Mouse (Mus musculus) induced T-regulatory cell, adult 2 months (primary cell): ENCODE results near the gene 1110002E22Rik.

Experiments
- DNase-seq: peaks from one replicate; pipeline ENCODE4 v3.0.0-alpha.2; 2012; ENCODE audit warnings: low read depth

Gene 1110002E22Rik

DNA sequence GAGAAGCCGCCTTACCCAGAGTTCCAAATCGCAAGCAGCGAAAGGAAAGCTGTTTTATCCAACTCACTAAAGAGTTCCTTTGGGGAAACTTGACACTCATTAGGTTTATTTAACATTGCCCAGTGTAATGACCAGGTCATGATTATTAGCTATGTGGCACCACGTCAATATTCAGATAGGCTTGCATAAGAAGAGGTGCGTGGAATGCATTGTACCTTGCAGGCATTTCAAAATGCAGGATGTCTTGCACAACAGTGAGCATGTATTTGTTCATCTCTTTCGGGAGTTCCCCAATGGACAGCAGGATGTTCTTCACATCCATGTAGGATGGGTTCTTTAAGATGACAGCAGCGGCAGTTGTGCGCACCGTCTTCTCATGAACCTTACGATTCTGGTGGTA is 42.0 kb downstream of the 1110002E22Rik start:
- no peak for DNase-seq

DNA sequence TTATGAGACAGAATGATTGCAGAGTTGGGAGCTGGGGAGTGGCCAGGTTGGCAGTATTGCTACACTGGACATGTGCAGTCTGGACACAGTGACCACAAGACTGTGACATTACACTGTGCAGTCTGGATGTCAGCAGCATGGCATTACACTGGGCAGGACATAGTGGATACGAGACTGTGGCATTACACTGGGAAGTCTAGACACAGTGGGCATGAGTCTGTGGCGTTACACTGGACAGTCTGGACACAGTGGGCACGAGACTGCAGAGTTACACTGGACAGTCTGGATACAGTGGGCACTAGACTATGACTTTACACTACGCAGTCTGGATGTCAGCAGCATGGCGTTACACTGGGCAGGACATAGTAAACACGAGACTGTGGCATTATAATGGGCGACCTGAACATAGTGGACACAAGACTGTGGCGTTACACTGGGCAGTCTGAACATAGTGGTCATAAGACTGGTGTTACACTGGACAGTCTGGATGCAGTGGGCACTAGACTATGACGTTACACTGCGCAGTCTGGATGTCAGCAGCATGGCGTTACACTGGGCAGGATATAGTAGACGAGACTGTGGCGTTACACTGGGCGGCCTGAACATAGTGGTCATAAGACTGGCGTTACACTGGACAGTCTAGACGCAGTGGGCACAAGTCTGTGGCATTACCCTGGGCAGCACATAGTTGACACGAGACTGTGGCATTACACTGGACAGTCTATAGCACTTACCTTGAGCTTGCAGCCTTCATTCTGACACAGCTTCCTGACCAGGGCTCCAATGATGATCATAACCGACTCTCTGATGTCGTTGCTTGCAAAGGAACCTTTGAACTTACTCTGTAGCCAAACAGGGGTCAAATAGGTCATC is 46.3 kb downstream of the 1110002E22Rik start:
- no peak for DNase-seq

DNA sequence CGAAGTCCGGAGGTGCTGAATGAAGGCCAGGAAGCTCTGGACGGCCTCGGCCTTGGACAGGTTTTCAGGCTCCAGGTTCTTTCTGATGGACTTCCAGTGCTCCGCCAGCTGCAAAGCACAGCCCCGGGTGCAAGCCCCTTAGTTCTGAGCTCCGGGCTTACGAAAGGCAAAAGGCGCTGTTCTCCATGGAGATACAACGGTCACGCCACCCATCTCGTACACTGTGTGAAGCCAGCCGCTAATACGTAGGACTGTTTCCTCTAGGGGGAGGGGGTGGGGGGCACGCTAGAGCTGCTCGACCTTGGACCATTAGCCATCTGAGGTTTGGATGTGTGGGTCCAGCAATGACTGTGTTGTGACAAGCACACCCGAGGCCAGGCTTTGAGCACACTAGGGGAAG is 49.3 kb downstream of the 1110002E22Rik start:
- no peak for DNase-seq

DNA sequence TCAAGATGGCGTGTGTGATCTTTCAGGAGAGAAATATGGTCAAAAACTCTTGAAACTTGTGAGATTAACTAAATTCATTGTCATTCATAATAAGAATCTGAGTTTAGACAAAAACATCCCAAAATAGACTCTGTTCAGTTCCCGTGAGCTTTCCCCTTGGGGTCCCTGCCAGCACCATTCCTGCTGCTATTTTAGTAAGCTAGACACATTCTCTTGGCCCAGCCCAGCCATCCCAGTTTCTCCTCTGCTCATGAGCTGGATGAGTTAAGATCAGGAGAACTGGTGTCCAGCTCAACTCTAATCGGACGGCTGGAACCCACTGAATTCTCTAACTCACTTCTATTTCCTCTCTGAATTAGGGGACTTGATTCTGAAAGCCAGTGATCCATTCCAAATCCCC is 52.0 kb downstream of the 1110002E22Rik start:
- DNase-seq = no peak

DNA sequence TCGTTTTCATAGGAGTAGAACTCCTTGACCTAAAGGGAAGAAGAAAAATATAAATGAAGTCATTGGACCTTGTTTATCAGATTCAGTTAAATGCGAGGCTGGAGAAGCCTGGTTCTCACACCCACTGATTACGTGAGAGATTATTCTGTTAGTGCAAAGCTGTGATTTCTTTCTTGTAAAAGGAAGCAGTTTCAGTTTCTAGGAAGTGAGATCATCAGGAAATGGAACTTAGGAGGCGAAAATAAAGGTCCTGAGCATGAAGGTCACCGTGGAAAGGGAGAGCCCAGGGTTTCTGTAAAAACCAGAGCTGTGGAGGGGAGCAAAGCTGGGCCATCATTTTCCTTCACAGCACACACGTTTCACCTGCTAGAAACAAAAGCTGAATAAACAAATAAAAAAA is 53.5 kb downstream of the 1110002E22Rik start:
- DNase-seq = peak; percentile 61

DNA sequence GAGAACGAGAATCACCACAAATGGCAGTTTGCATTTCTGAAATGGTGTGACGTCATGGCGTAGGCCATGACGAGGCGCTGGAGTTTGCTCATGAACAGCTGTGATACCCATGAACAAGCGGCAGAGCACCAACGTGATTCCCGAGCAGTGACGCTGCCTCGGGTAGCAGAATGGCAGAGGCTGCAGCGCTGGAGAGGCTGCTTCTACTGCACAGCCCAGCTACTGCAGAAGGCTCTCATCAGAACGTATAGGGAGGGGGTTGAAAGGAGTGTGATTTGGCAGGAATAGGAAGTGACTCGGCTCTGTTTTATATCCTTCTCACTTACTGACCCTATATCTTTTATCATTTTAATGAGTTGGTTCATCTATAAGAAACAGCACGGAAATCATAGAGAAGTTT is 54.0 kb downstream of the 1110002E22Rik start:
- no peak for DNase-seq

DNA sequence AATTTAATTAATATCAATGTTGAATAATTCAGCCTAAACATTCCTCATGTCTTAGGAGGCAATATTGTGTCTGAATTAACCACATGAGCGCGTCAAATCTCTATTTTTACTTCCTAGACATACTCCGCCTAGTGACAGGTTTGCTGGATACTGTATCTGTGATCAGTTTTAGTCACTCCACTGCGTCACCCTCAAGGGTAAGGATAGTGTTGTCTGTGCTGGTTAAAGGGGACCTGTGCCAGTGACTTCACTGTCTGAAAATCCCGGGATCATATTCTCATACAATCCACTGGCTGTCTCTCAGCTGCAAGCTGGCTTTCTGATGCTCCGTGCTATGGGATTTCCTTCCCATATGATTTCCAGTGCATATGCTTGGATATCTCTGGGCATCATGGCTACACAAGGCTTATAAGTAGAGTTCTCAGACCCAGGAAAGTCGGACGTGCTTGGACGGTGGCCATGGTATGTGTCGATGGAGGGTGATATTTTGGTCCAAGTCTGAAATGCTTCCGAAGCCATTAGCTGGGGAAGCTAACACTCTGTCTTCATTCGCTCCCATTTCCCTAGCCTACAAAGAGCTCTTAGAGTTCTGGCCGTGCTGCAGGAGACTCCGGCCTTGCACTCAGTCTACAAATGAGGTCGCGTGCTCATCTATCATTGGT is 54.7 kb downstream of the 1110002E22Rik start:
- DNase-seq = no peak

DNA sequence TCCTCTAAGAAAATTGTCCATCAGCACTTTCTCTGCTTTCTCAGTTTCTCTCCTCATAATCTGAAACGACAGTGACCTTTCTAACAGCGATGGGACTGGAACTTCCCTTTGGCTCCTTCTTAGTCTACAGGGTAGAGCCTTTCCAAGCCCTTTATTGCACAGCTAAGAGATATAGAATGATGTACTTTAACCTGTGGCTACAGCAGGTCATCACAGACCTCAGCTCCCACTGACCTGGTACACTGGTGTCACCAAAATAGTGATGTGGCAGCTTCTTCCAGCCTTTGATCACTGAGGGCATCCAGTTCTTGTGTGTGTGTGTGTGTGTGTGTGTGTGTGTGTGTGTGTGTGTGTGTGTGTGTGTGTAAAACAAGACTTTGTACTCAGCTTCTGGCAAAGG is 56.6 kb downstream of the 1110002E22Rik start:
- no peak for DNase-seq

DNA sequence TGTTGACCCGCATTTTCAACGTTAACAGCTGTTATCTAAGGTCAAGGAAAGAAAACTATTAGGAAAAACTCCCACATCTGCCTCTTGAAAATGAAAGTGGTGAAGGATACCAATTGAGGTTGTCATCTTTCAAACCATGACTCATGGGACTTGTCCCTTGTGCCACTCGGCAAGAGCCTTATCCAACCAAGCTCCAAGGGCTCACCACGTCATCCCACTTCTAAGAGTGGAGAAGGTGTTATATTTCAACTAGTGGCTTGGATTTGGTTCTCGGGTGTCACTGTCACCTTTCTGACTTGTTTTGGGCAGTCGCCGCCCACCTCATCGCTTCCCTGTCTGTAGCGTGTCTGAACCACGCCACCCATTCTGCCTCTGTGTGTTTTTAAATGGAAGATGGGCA is 59.0 kb downstream of the 1110002E22Rik start:
- no peak for DNase-seq

DNA sequence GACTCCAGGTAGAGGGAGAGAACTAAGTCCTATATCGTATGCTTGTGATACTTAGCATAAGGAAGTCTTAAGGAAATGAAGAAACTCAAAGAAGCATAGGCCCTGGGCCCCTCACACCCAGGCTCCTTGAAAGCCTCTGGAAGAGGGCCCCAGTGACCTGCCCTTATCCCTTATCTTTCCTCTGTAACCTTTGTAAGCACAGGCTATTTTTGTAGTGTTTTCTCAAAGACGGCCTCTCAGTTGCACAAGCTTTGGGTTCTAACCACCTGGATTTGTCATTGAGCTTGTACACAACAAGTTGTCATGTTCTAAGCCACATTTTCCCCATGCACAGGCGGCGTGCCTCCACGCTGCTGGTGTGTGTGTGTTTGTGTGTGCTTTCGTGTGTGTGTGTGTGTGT is 64.3 kb downstream of the 1110002E22Rik start:
- no peak for DNase-seq

DNA sequence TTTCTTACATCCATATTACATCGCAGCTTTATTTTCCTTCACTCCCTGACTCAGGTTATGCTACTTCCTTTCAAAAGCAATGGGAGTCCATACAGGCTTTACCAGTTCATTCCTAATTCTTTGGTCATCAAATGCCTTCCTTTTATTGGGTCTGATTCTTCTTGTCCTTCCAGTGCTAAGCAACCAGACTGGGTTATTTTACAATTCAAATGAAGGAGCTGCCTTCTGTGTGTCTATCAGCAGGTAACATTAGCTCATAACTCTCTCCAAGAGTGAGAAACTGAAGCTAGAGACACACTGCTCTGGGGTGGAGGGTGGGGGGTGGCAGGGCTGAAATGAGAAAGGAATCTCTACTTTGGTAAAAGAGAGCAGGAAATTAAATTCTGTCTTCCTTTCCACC is 65.8 kb downstream of the 1110002E22Rik start:
- no peak for DNase-seq
